In genomic region chr17:66197041-66197440, GRCm38 (mm10) we compare ENCODE assay signal across 11 mouse cellular contexts.
DNase-seq lines count a peak whose midpoint lies in the region; ATAC-seq lines count a peak whose summit lies in the region.
"Had no signal": no experiment of that assay in that cellular context is flagged by ENCODE, and none has a peak within 500 bp of the region (broad histone marks: within the 10 kb centered on the region; RNA-seq: fewer than 3 reads in every experiment).

No protein-coding gene starts in this region.

- no peak for ATAC-seq in kidney, embryonic 16.5 days (ENCODE audit: low FRiP score, low TSS enrichment)
- ATAC-seq in midbrain, embryonic 14.5 days (ENCODE audit: low FRiP score, low TSS enrichment), result no peak
- no peak for ATAC-seq in midbrain, embryonic 15.5 days (replicated peaks)
- 0 out of 4 replicates have a peak, but pooled peaks have one; percentile 25 to 32 for ATAC-seq in hematopoietic stem cell, adult 5-6 weeks (replicated peaks in 1 of 2; ENCODE audit: insufficient read depth in 1 of 2, low FRiP score in 2 of 2, low TSS enrichment in 1 of 2, low read depth in 1 of 2, poor library complexity in 2 of 2, severe bottlenecking in 2 of 2)

- H3K36me3 ChIP-seq in kidney, embryonic 16.5 days (ENCODE audit: insufficient read depth, low read length), result no peaks in the 10 kb centered on the region
- no peaks in the 10 kb centered on the region for H3K36me3 ChIP-seq in midbrain, embryonic 14.5 days (ENCODE audit: control insufficient read depth, insufficient read depth, low read length)
- H3K36me3 ChIP-seq in midbrain, embryonic 15.5 days (replicated peaks), result no peaks in the 10 kb centered on the region
- H3K36me3 ChIP-seq: hindbrain, embryonic 15.5 days had no signal

- 42% methylated on average over 3 of the region's 3 CpGs for WGBS in kidney, embryonic 16.5 days
- WGBS in midbrain, embryonic 14.5 days, result 57% methylated on average over 3 of the region's 3 CpGs
- 58% methylated on average over 3 of the region's 3 CpGs for WGBS in midbrain, embryonic 15.5 days

- no peaks in the 10 kb centered on the region for H3K4me1 ChIP-seq in kidney, embryonic 16.5 days (ENCODE audit: insufficient read depth, low read length)
- no peaks in the 10 kb centered on the region for H3K4me1 ChIP-seq in midbrain, embryonic 14.5 days (ENCODE audit: control insufficient read depth, insufficient read depth, low read length)
- H3K4me1 ChIP-seq in midbrain, embryonic 15.5 days, result no peaks in the 10 kb centered on the region
- H3K4me1 ChIP-seq: hindbrain, embryonic 15.5 days had no signal

- no peaks in the 10 kb centered on the region for H3K9me3 ChIP-seq in kidney, embryonic 16.5 days (ENCODE audit: low read length)
- no peaks in the 10 kb centered on the region for H3K9me3 ChIP-seq in midbrain, embryonic 14.5 days (ENCODE audit: control insufficient read depth, low read length)
- H3K9me3 ChIP-seq in midbrain, embryonic 15.5 days, result no peaks in the 10 kb centered on the region
- H3K9me3 ChIP-seq: hindbrain, embryonic 15.5 days had no signal

- no peaks in the 10 kb centered on the region for H3K27me3 ChIP-seq in kidney, embryonic 16.5 days (ENCODE audit: insufficient read depth, low read length)
- no peaks in the 10 kb centered on the region for H3K27me3 ChIP-seq in midbrain, embryonic 14.5 days (ENCODE audit: control insufficient read depth, insufficient read depth, low read length)
- H3K27me3 ChIP-seq in midbrain, embryonic 15.5 days (replicated peaks), result no peaks in the 10 kb centered on the region
- H3K27me3 ChIP-seq: hindbrain, embryonic 15.5 days had no signal

- H3K4me2 ChIP-seq in kidney, embryonic 16.5 days (replicated peaks; ENCODE audit: low read depth, low read length), result no peak overlapping the region
- no peak overlapping the region for H3K4me2 ChIP-seq in midbrain, embryonic 14.5 days (ENCODE audit: low read length)
- H3K4me2 ChIP-seq in midbrain, embryonic 15.5 days, result no peak overlapping the region
- H3K4me2 ChIP-seq: hindbrain, embryonic 15.5 days had no signal

- H3K4me3 ChIP-seq in kidney, embryonic 16.5 days (ENCODE audit: low read length), result no peak overlapping the region
- H3K4me3 ChIP-seq in midbrain, embryonic 14.5 days (replicated peaks; ENCODE audit: low read depth, low read length), result no peak overlapping the region
- H3K4me3 ChIP-seq in midbrain, embryonic 15.5 days, result no peak overlapping the region
- H3K4me3 ChIP-seq: hindbrain, embryonic 15.5 days; myocyte had no signal

- peak; percentile 32 to 41 for DNase-seq in cerebellum, postnatal 10 days
- DNase-seq in cerebellum, postnatal 36 days, result no peak
- DNase-seq in kidney, adult 9 months, result peak; percentile 8
- DNase-seq in midbrain, embryonic 14.5 days, result peak; percentile 31
- no peak for DNase-seq in adrenal gland, adult 2 months
- DNase-seq: gastrocnemius, postnatal 10 days had no signal

- H3K9ac ChIP-seq in kidney, embryonic 16.5 days (replicated peaks; ENCODE audit: low read length), result no peak overlapping the region
- no peak overlapping the region for H3K9ac ChIP-seq in midbrain, embryonic 14.5 days (replicated peaks; ENCODE audit: low read length)
- no peak overlapping the region for H3K9ac ChIP-seq in midbrain, embryonic 15.5 days
- H3K9ac ChIP-seq: hindbrain, embryonic 15.5 days had no signal

- H3K27ac ChIP-seq in kidney, embryonic 16.5 days (ENCODE audit: low read length), result no peak overlapping the region
- H3K27ac ChIP-seq in midbrain, embryonic 14.5 days (replicated peaks; ENCODE audit: low read depth, low read length), result no peak overlapping the region
- H3K27ac ChIP-seq in midbrain, embryonic 15.5 days, result no peak overlapping the region
- H3K27ac ChIP-seq: hindbrain, embryonic 15.5 days had no signal

Comparison
In these comparisons a context has a peak if more than half of its experiments do, and no peak if none do; other contexts are left out.
1. DNase-seq: peak in cerebellum, postnatal 10 days (2 of 2), kidney, adult 9 months (single experiment) and midbrain, embryonic 14.5 days (single experiment); none in cerebellum, postnatal 36 days (0 of 2) and adrenal gland, adult 2 months (single experiment).
2. ATAC-seq: peak in hematopoietic stem cell, adult 5-6 weeks (2 of 2); none in kidney, embryonic 16.5 days (single experiment), midbrain, embryonic 14.5 days (single experiment) and midbrain, embryonic 15.5 days (single experiment).